Mouse (Mus musculus): ENCODE measurements around the gene Rapgef4. TPM values are rescaled to one million over a fixed set of nuclear protein-coding genes. Genes with fewer than 3 reads are reported as not detected.

Gene Rapgef4
- total RNA-seq, 1 experiment: 3.4 TPM

GRCm38 (mm10) chr2:71982868-71983597, 2.0 kb downstream of the Rapgef4 start:
- no peak for DNase-seq (ENCODE audit: low read depth, low spot score)
- Histone ChIP-seq H3K4me1 (ENCODE audit: control insufficient read depth in 2 of 2, insufficient read depth in 2 of 2, low read length in 2 of 2, poor library complexity in 1 of 2) (0 out of 4 replicates have a peak, but pooled peaks cover 0 to 2% of the 10 kb centered on the region in 2 experiments), H3K9ac (ENCODE audit: insufficient read depth, low read depth, low read length, poor library complexity, severe bottlenecking) (no peak overlapping the region), H3K9me3 (ENCODE audit: control insufficient read depth, insufficient read depth, low read depth, low read length) (no peaks in the 10 kb centered on the region), H3K27ac (ENCODE audit: insufficient read depth, low read depth, low read length, poor library complexity, severe bottlenecking) (no peak overlapping the region), H3K4me3 (ENCODE audit: insufficient read depth in 1 of 2, low read depth in 1 of 2, low read length in 2 of 2, poor library complexity in 1 of 2, severe bottlenecking in 1 of 2) (no peak overlapping the region), H3K36me3 (ENCODE audit: control insufficient read depth, insufficient read depth, low read length, poor library complexity, severe bottlenecking) (no peaks in the 10 kb centered on the region)
- no peak for TF ChIP-seq HCFC1 (IDR thresholded peaks at IDR 0.05; ENCODE audit: borderline replicate concordance, insufficient read depth, low read length)
- no peak for TF ChIP-seq ZNF384 (IDR thresholded peaks at IDR 0.05; ENCODE audit: low read depth, low read length)
- TF ChIP-seq ZC3H11A (IDR thresholded peaks at IDR 0.05; ENCODE audit: borderline replicate concordance, low read depth, low read length): no peak
- TF ChIP-seq CHD2 (IDR thresholded peaks at IDR 0.05; ENCODE audit: low read depth, low read length): no peak
- no peak for TF ChIP-seq MAFK (IDR thresholded peaks at IDR 0.05; ENCODE audit: insufficient read depth, low read depth, low read length)
- in situ Hi-C loops (cut with MboI; ENCODE audit: low sequenced_read_pairs in 2 of 2, unreplicated experiment in 2 of 2): no loop called here

GRCm38 (mm10) chr2:71985730-71986129, 4.7 kb downstream of the Rapgef4 start:
- Histone ChIP-seq H3K36me3 (ENCODE audit: control insufficient read depth, insufficient read depth, low read length, poor library complexity, severe bottlenecking) (no peaks in the 10 kb centered on the region), H3K4me3 (ENCODE audit: insufficient read depth in 1 of 2, low read depth in 1 of 2, low read length in 2 of 2, poor library complexity in 1 of 2, severe bottlenecking in 1 of 2) (no peak overlapping the region), H3K9ac (ENCODE audit: insufficient read depth, low read depth, low read length, poor library complexity, severe bottlenecking) (no peak overlapping the region), H3K4me1 (ENCODE audit: control insufficient read depth in 2 of 2, insufficient read depth in 2 of 2, low read length in 2 of 2, poor library complexity in 1 of 2) (no peaks in the 10 kb centered on the region), H3K27ac (ENCODE audit: insufficient read depth, low read depth, low read length, poor library complexity, severe bottlenecking) (no peak overlapping the region), H3K9me3 (ENCODE audit: control insufficient read depth, insufficient read depth, low read depth, low read length) (no peaks in the 10 kb centered on the region)
- in situ Hi-C loops (cut with MboI; ENCODE audit: low sequenced_read_pairs in 2 of 2, unreplicated experiment in 2 of 2): no loop called here
- DNase-seq (ENCODE audit: low read depth, low spot score): no peak
- no peak for TF ChIP-seq HCFC1 (IDR thresholded peaks at IDR 0.05; ENCODE audit: borderline replicate concordance, insufficient read depth, low read length)
- no peak for TF ChIP-seq MAFK (IDR thresholded peaks at IDR 0.05; ENCODE audit: insufficient read depth, low read depth, low read length)
- TF ChIP-seq ZNF384 (IDR thresholded peaks at IDR 0.05; ENCODE audit: low read depth, low read length): no peak
- no peak for TF ChIP-seq CHD2 (IDR thresholded peaks at IDR 0.05; ENCODE audit: low read depth, low read length)
- no peak for TF ChIP-seq ZC3H11A (IDR thresholded peaks at IDR 0.05; ENCODE audit: borderline replicate concordance, low read depth, low read length)

- no peak overlapping the region for H3K4me3 ChIP-seq (ENCODE audit: insufficient read depth in 1 of 2, low read depth in 1 of 2, low read length in 2 of 2, poor library complexity in 1 of 2, severe bottlenecking in 1 of 2)
- no peaks in the 10 kb centered on the region for H3K36me3 ChIP-seq (ENCODE audit: control insufficient read depth, insufficient read depth, low read length, poor library complexity, severe bottlenecking)
- no peaks in the 10 kb centered on the region for H3K4me1 ChIP-seq (ENCODE audit: control insufficient read depth in 2 of 2, insufficient read depth in 2 of 2, low read length in 2 of 2, poor library complexity in 1 of 2)
- H3K9me3 ChIP-seq (ENCODE audit: control insufficient read depth, insufficient read depth, low read depth, low read length): no peaks in the 10 kb centered on the region
- TF ChIP-seq ZC3H11A (IDR thresholded peaks at IDR 0.05; ENCODE audit: borderline replicate concordance, low read depth, low read length) (no peak), HCFC1 (IDR thresholded peaks at IDR 0.05; ENCODE audit: borderline replicate concordance, insufficient read depth, low read length) (no peak), MAFK (IDR thresholded peaks at IDR 0.05; ENCODE audit: insufficient read depth, low read depth, low read length) (no peak), ZNF384 (IDR thresholded peaks at IDR 0.05; ENCODE audit: low read depth, low read length) (no peak), CHD2 (IDR thresholded peaks at IDR 0.05; ENCODE audit: low read depth, low read length) (no peak)
- H3K9ac ChIP-seq (ENCODE audit: insufficient read depth, low read depth, low read length, poor library complexity, severe bottlenecking): no peak overlapping the region
- DNase-seq (ENCODE audit: low read depth, low spot score): no peak
- in situ Hi-C loops (cut with MboI; ENCODE audit: low sequenced_read_pairs in 2 of 2, unreplicated experiment in 2 of 2): no loop called here
- no peak overlapping the region for H3K27ac ChIP-seq (ENCODE audit: insufficient read depth, low read depth, low read length, poor library complexity, severe bottlenecking)
Measured at GRCm38 (mm10) chr2:71986276-71986848, 5.3 kb downstream of the Rapgef4 start.

GRCm38 (mm10) chr2:71988572-71988971, 7.5 kb downstream of the Rapgef4 start:
- no peak for TF ChIP-seq HCFC1 (IDR thresholded peaks at IDR 0.05; ENCODE audit: borderline replicate concordance, insufficient read depth, low read length)
- no peak for TF ChIP-seq CHD2 (IDR thresholded peaks at IDR 0.05; ENCODE audit: low read depth, low read length)
- TF ChIP-seq ZNF384 (IDR thresholded peaks at IDR 0.05; ENCODE audit: low read depth, low read length): no peak
- no peak for TF ChIP-seq MAFK (IDR thresholded peaks at IDR 0.05; ENCODE audit: insufficient read depth, low read depth, low read length)
- TF ChIP-seq ZC3H11A (IDR thresholded peaks at IDR 0.05; ENCODE audit: borderline replicate concordance, low read depth, low read length): no peak
- Histone ChIP-seq H3K36me3 (ENCODE audit: control insufficient read depth, insufficient read depth, low read length, poor library complexity, severe bottlenecking) (no peaks in the 10 kb centered on the region), H3K9ac (ENCODE audit: insufficient read depth, low read depth, low read length, poor library complexity, severe bottlenecking) (no peak overlapping the region), H3K4me1 (ENCODE audit: control insufficient read depth in 2 of 2, insufficient read depth in 2 of 2, low read length in 2 of 2, poor library complexity in 1 of 2) (no peaks in the 10 kb centered on the region), H3K4me3 (ENCODE audit: insufficient read depth in 1 of 2, low read depth in 1 of 2, low read length in 2 of 2, poor library complexity in 1 of 2, severe bottlenecking in 1 of 2) (no peak overlapping the region), H3K27ac (ENCODE audit: insufficient read depth, low read depth, low read length, poor library complexity, severe bottlenecking) (no peak overlapping the region), H3K9me3 (ENCODE audit: control insufficient read depth, insufficient read depth, low read depth, low read length) (no peaks in the 10 kb centered on the region)
- in situ Hi-C loops (cut with MboI; ENCODE audit: low sequenced_read_pairs in 2 of 2, unreplicated experiment in 2 of 2): no loop called here
- DNase-seq (ENCODE audit: low read depth, low spot score): no peak

Data from ES-E14 (cell line).